Mouse (Mus musculus) stomach, postnatal 0 days (tissue): Measurements from ENCODE around the gene Fam81a.

Experiments used
- CTCF ChIP-seq: IDR thresholded peaks from 2 replicates; pipeline ENCODE4 v1.5.1; 2016; ENCODE audit warnings: antibody characterized with exemption, low read depth, mild to moderate bottlenecking, moderate library complexity
- EP300 ChIP-seq: optimal IDR thresholded peaks from 2 replicates; pipeline ENCODE3; 2016; ENCODE audit warnings: antibody characterized with exemption

DNA sequence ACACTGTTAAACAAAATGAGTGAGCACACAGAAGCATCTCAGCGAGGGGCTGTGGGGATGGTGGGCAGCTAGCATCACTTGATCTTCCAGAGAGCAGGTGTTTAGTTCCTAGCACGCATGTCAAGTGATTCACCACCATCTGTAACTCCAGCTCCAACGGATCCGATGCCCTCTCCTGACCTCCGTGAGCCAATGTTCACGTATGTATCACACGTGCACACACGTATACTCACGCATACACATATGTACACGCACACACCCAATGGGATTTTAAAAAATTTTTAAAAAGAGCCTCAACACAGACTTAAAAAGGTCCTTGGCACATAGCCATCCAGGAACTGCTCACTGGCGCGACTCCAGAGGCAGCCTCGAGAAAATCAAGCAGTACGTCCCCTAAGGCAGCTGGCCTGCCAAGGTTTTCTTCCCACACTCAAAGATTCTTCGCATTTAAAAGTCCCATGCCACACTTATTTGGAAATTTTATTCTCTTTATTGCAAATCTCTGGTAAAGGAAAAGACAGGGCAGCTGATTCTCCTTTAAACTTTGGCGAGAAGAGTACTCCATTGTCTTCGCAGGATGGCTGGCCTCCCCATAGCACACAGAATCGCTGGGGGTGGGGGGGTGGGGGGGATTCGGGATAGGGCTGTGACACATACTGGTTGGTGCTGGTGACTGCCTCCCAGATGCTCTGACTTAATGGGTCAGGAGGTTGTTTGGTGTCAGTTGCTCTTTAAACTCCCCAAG is 54.1 kb downstream of the Fam81a start:
- TF ChIP-seq CTCF = no peak
- no peak for TF ChIP-seq EP300
